Mouse (Mus musculus) spleen, postnatal 14 days (tissue): ENCODE results near the gene Bcas2.
"Not testable (repeated sequence)": the region's sequence is repeated elsewhere in the genome, so short reads cannot be mapped to it uniquely, and the experiment has no call there.

Experiments used
- DNase-seq, 2 experiments: peaks; one replicate each; pipeline ENCODE4 v3.0.0; 2021 to 2022; ENCODE audit warnings: low spot score in 2 of 2

The Bcas2 gene

GRCm38 (mm10) chr3:103171505-103172267, at the start of gene Bcas2:
Gene Bcas2, plus strand, starts transcription at chr3:103171655.
- DNase-seq = peak; percentile 97 to 99

- DNase-seq = no peak
These were observed 47.8 kb upstream of the Bcas2 start for GRCm38 (mm10) chr3:103123636-103124035.

- no peak for DNase-seq
These were observed 45.3 kb upstream of the Bcas2 start for GRCm38 (mm10) chr3:103126138-103126537.

GRCm38 (mm10) chr3:103127177-103127576, 44.3 kb upstream of the Bcas2 start:
- no peak for DNase-seq

GRCm38 (mm10) chr3:103127721-103128120, 43.7 kb upstream of the Bcas2 start:
- no peak for DNase-seq

- no peak for DNase-seq
These were observed 43.2 kb upstream of the Bcas2 start for GRCm38 (mm10) chr3:103128251-103128650.

GRCm38 (mm10) chr3:103129367-103130159, 41.9 kb upstream of the Bcas2 start:
- DNase-seq = peak; percentile 32 to 64

GRCm38 (mm10) chr3:103130236-103130751, 41.2 kb upstream of the Bcas2 start:
- peak in 1 of 2 experiments; percentile 16 for DNase-seq

GRCm38 (mm10) chr3:103133098-103133497, 38.4 kb upstream of the Bcas2 start:
- DNase-seq = no peak

GRCm38 (mm10) chr3:103136414-103137077, 34.9 kb upstream of the Bcas2 start:
- DNase-seq = no peak

- DNase-seq = no peak
These were observed 32.4 kb upstream of the Bcas2 start for GRCm38 (mm10) chr3:103139047-103139446.

- not testable (repeated sequence) for DNase-seq
These were observed 31.2 kb upstream of the Bcas2 start for GRCm38 (mm10) chr3:103140095-103140838.

GRCm38 (mm10) chr3:103141287-103141686, 30.2 kb upstream of the Bcas2 start:
- peak; percentile 16 to 21 for DNase-seq

GRCm38 (mm10) chr3:103142366-103142765, 29.1 kb upstream of the Bcas2 start:
- no peak for DNase-seq

GRCm38 (mm10) chr3:103145336-103145735, 26.1 kb upstream of the Bcas2 start:
- DNase-seq = no peak

GRCm38 (mm10) chr3:103145791-103146190, 25.7 kb upstream of the Bcas2 start:
- DNase-seq = no peak

GRCm38 (mm10) chr3:103146330-103147166, 24.9 kb upstream of the Bcas2 start:
- DNase-seq = no peak

- DNase-seq = no peak
These were observed 23.7 kb upstream of the Bcas2 start for GRCm38 (mm10) chr3:103147775-103148174.

GRCm38 (mm10) chr3:103148941-103149340, 22.5 kb upstream of the Bcas2 start:
- DNase-seq = no peak

- DNase-seq = no peak
These were observed 17.7 kb upstream of the Bcas2 start for GRCm38 (mm10) chr3:103153761-103154160.
